Mouse (Mus musculus) stomach, postnatal 0 days (tissue): ENCODE data around the gene Arhgap22.

Source experiments
- CTCF ChIP-seq: IDR thresholded peaks from 2 replicates; pipeline ENCODE4 v1.5.1; 2016; ENCODE audit warnings: antibody characterized with exemption, low read depth, mild to moderate bottlenecking, moderate library complexity
- EP300 ChIP-seq: optimal IDR thresholded peaks from 2 replicates; pipeline ENCODE3; 2016; ENCODE audit warnings: antibody characterized with exemption

DNA sequence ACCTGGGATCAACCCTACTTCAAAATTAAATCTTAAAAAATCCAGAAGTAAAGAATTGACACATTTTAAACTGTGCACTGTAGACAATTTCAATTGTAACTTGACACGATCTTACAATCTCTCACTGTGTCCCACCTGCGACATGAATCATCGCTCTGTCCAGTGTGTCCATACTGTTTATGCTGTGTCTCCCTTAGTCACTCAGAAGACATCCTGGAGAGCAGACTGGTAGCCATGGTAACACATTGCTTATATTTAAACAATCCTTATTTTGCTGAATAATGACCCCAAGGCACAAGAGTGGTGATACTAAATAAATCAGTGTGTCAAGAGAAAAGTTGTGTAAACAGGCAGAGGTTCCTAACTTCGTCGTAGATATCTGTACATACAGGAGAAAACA, 44.4 kb downstream of the Arhgap22 start:
- no peak for TF ChIP-seq CTCF
- TF ChIP-seq EP300 = no peak
